Mouse (Mus musculus) lung, postnatal 36 days (tissue): ENCODE measurements around the gene Tspan12.

Experiments used
- DNase-seq: peaks from one replicate; pipeline ENCODE4 v3.0.0; 2022; ENCODE audit warnings: mixed read lengths

Tspan12 gene

DNA sequence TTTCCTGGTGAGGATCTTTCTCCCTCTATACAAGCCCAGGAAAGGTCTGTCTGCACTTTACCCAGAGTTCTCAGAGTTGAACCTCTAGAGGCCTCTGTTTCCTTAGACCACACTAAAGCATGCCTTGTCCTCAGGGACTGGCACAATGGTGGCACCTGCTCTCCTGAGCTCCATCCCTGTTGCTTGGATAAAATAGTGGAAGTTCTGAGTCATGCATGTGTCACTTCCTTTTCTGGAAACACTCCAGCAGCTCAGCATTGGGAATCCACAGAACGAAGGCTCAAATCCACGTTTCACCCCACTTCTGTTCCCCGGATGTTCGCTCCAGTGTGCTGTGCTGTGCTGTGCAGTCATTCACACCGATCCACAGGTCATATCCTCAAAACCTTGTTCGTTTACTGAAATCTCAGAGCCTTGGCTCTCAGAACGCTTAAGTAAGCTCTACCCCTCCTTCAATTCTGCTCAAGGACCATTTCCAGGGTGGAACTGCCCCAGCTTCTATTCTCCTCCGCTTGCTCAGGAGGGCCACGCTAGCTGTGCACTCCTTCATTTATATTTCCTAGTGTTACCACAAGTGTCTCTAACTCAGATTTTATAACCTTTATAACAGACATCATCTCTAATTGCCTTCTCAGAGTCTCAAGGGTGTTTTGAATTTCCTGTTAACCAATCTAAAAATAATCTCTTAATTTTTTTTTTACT lies 83.4 kb downstream of the Tspan12 start:
- DNase-seq: peak; percentile 51

DNA sequence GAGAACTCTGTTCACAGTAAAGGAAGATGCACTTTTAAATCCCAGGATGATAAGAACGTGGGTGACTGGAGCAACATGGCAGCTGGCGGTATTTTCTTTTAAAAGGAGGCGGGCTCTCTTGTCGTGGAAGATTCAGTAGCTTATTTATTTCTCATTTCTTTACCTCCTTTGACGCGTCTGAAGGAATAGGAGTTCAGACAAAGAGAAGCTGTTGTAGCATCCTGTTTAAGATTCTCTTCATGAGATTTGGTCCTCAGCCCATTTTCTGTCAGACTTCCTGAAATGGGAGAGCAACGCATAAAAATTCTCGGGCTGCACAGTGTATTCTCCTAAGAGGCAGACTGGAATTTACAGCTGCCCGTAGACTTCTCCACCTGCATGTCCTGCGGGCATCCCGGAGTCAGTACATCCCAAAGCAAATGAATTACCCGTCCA lies 84.5 kb downstream of the Tspan12 start:
- peak; percentile 3 for DNase-seq

DNA sequence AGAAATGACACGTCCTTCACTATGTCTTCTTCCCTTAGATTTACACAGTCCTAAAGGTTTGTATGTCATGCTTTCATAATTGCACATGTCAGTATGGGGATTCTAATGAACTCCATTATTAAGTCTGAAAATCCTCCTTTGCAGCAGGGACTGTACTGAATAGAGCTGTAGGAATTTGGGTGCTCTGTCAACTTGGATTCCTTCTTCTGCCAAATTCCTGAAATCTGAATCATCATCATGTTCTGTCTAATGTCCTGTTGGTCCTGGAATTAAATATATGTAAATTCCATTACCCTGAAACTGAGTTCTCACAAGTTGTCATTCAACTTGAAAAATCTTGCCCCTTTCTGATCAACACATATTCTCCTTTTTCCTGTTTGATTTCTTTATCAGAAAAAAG lies 104.8 kb downstream of the Tspan12 start:
- DNase-seq: no peak

DNA sequence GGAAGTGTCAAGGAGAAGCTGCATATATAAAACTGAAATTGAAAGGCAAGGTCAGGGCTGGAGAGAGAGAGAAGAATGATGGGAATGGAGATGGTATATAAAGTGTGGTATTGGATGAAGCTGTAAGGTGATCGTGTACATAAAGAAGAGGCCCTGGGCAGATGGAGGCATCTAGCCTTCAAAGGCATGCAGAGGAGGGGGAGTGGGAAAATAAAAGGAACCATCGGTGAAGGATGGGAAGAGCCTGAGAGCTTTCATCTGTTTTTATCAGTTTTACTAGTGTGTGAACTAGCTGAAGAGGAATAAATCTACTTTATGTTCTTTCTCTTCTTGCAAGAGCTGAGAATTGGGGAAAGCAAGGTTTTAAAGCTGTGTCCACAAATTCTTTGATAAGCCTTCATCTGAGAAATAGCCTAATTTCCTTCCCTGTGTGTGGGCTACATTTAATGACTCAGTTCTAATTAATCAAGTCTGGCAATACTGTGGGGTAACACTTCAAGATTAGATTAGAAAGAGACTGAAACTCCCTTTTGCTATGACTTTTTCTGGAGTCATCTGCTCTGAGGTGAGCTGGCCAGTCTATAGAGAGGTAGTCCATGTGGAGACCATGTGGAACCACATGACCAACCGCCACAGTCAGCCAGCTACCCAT lies 107.6 kb downstream of the Tspan12 start:
- no peak for DNase-seq

DNA sequence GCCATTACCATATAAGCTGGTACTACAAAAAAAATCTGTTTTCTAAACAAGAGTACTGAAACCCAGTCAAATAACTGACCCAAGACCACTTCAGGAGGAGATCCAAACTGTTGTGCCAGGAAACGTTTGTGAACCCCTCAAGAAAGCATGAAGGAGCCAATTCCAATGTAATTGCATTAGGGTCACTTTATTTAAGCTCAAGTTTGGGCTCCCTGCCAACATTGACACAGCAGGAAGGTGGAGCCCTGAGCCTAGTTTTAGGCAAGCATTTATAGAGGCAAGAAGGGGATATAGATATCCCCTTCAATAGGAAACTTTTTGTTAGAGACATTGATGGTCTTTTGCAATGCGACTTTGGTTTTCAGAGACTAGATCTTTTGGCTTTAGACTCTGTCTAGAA lies 111.7 kb downstream of the Tspan12 start:
- DNase-seq: no peak

DNA sequence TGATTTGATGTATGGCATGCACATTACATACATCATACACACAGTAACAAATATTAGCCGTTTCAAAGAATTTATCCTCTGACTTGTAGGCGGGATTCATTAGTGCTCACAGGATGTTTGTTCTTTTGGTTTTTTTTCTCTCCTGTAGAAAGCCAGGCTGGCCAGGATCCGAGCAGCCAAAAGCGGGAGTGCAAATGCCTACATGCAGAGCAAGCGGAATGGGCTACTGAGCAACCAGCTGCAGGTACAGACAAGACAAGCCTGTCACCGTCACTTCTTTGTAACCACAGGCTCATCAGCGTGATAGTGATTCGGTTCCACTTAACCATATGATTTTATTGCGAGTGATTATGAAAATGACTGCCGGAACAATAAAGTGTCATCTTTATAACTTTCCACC lies 130.1 kb downstream of the Tspan12 start:
- no peak for DNase-seq
